18 mouse cellular contexts compared by ENCODE assay signal in genomic region chr10:9733861-9734260, GRCm38 (mm10). TPM values are rescaled to one million over a fixed set of nuclear protein-coding genes. Genes with fewer than 3 reads are reported as not detected.
"Had no signal": no experiment of that assay in that cellular context is flagged by ENCODE, and none has a peak within 500 bp of the region (broad histone marks: within the 10 kb centered on the region; RNA-seq: fewer than 3 reads in every experiment).

No protein-coding gene starts in this region.

- H3K27ac ChIP-seq: midbrain, embryonic 10.5 days; midbrain, embryonic 12.5 days; neural tube, embryonic 13.5 days; neural tube, embryonic 15.5 days had no signal

- H3K9me3 ChIP-seq: midbrain, embryonic 10.5 days; midbrain, embryonic 12.5 days; neural tube, embryonic 13.5 days; neural tube, embryonic 15.5 days had no signal

- H3K36me3 ChIP-seq: midbrain, embryonic 10.5 days; midbrain, embryonic 12.5 days; neural tube, embryonic 13.5 days; neural tube, embryonic 15.5 days had no signal

- H3K9ac ChIP-seq: lung, embryonic 14.5 days; midbrain, embryonic 12.5 days; neural tube, embryonic 13.5 days; neural tube, embryonic 15.5 days had no signal

- DNase-seq: lung, embryonic 14.5 days; lung, postnatal 10 days; lung, postnatal 4 days; midbrain, embryonic 14.5 days; retina, postnatal 1 day; right cerebral cortex, adult 18-20 months; right cerebral cortex, postnatal 25 days; right cerebral cortex, postnatal 4 days; spleen, adult 18-20 months; thymus, adult 18-20 months; thymus, postnatal 14 days; thymus, postnatal 36 days had no signal

- H3K4me2 ChIP-seq: lung, embryonic 14.5 days; midbrain, embryonic 12.5 days; neural tube, embryonic 13.5 days; neural tube, embryonic 15.5 days had no signal

- H3K4me3 ChIP-seq: midbrain, embryonic 10.5 days; midbrain, embryonic 12.5 days; myocyte; neural tube, embryonic 13.5 days; neural tube, embryonic 15.5 days had no signal

- H3K4me1 ChIP-seq: midbrain, embryonic 10.5 days; midbrain, embryonic 12.5 days; neural tube, embryonic 13.5 days; neural tube, embryonic 15.5 days had no signal

- H3K27me3 ChIP-seq: midbrain, embryonic 12.5 days; neural tube, embryonic 13.5 days; neural tube, embryonic 15.5 days had no signal

- ATAC-seq: midbrain, embryonic 16.5 days had no signal

RNA-seq across cellular contexts. Expression of gene Samd5, which starts 58.9 kb away (rescaled TPM):
- polyA plus RNA-seq: myocyte had no signal
